Mouse (Mus musculus): ENCODE measurements around the gene Hhatl.
A peak's percentile ranks its signal among the peaks of the same experiment; 100 is the strongest.

Gene Hhatl

DNA sequence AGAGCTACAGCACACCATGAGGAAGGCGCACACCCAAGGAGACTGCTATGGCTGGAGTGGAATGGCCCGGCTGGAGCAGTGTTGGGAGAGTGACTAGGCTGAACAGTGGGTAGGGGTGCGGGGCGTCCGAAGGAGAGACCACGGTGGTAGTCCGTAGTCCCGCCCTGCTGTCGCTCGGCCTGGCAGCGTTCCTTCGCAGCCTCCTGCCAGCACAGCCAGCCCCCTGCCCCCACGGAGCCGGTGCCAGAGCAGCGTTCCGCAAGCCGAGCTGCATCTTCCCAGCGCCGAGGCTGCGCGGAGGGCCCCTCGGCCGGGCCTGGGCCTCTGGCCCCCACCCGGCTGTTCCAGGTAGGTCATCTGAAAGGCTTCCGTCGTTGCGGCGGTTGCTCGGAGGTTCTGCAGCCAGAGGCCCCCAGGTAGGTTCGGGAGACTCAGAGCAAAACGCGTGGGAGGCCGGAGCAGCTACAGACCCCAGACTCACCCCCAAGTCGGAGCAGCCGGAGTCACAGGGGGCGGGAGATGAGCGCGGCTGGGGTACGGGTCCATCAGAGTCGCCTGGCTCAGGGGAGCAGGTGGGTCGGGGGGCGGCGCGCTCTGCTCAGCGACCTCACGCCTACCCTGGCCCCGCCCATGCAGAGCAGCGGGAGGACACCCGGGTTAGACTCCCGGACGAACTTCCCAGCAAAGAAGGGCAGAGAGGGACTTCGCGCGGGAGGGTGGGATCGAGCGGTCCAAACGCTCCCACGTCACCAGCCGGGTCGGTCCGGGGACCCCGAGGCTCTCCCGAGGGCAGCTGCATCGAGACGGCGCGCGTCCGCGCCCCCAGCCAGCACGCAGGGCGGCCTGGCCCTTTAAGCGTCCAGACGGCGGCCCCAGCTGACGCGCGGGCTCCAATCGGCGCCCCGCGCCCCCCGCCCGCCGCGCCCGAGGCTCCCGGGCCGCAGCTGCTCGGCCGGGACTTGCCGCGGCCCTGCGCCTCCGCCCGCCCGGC lies 32.9 kb downstream of the Hhatl start, which contains the start of gene Zfp651:
Gene Zfp651 (plus strand): TSS at position 240 of the 991 bp plus-strand sequence.
- peak; percentile 78 to 79 for DNase-seq (ENCODE audit: low spot score in 2 of 2)

DNA sequence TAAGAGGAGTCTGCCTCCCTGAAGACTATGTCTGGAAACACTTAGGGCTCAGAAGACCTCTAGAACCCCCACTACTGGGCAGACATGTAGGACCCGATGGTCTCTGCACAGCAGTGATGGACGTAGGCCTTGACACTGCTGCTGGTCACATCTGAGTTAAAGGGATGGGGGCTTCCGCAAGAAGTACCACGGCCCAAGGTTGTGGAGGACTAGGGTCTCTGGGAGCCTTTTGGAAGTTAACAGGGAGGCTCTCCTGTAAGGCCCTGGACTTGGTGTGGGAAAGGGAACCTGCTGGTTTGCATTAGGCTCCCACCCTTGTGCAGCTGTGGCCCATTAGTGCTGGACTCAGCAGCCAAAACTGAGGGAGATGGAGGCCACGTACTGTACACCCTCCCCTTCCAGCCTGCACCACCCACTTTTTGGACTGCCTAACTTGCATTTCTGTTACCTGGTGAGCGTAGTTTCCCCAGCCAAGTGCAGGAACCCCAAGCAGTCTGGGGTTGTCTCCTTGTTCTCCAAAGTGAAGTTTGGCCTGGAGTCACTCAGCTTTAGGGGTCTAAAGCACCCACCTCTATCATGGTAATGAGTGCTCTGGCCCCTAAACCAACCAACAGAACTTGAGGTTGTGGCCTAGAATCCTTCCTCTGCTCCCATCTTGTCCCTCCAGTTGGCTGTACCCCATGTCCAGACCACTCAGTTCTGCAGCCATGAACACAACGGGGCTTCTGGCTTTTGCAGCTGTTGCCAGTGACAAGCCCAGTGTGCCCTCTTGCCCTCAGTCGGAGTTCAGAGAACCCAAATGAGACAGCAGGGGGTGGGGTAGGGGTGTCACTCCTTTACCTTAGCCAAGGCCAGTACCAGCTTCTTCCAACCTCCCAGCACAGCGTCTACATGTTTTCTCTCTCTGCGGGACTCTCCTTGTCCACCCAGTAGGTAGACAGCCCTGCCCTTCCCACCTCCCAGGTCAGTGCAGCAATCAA lies 34.2 kb downstream of the Hhatl start:
- DNase-seq (ENCODE audit: low spot score in 2 of 2), result no peak

DNA sequence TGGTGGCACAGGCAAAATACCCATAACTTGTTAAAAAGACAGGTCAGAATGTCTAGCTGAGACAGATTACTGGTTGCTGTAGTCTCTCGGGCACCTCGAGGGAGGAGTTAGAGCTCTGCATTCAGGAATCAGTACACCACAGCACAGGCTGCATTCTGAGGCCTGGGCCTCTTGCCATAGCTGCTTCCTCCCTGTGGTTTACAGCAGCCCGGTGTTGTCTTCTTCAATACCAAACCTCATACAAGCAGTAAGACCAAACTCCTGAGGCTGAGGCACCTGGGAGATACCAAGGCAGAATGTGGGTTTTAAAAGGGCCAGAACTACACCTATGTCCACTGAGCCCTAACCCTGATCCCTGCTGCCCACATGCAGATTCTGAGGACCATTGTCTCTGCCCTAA lies 34.9 kb downstream of the Hhatl start:
- no peak for DNase-seq (ENCODE audit: low spot score in 2 of 2)

DNA sequence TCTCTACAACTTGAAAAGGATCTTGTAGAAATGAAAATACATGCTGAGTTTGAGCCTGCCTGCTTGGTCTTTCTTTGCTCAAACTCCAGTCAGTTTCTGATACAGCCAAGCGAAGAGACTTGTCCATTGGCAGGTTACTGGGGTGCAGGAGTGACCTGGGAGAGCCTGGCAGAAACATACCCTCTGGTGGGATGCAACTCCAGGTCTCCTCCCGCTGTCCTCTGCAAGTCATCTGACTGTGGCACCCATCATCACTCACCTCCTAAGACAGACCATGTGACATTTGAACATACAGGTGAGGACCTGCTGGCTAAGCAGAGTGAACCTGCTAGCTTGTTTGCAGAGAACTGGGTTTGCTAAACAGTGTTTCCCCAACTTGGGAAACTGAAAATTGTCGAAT lies 35.5 kb downstream of the Hhatl start:
- DNase-seq (ENCODE audit: low spot score in 2 of 2), result no peak

DNA sequence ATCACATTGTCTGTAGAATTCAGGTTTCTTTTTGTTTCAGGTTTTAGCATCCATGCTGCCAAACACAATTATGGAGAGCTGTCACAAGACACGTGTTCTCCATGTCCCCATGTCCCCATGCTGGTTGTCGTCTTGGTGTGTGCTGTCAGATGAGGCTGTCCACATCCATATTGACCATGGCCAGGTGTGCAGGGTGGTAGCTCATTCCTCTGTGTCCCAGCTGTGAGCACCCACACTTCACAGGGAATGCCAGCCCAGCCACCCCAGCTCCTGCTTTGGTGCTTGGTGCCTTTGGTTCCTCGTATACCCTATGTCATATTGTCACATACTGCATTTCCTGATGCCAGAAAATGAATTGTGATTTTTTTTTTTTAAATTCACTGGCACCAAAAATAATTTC lies 37.7 kb downstream of the Hhatl start:
- DNase-seq (ENCODE audit: low spot score in 2 of 2), result no peak

DNA sequence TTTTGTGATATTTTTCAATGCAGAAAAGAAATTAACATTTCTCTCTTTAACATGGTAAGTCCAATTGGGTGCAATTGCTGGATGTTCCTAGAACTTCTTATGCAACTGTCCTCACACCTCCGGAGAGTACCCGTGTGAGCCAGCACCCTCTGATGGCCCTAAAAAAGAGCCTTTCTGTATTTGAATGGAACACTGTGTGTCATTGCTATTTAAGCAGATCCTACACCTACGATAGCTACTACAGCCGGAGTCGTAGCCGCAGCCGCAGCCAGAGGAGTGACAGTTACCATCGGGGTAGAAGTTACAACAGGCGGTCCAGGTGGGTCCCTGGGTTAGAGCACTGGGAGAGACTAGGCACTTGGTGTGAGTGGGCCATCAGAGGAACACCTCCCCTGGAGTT lies 39.5 kb downstream of the Hhatl start:
- DNase-seq (ENCODE audit: low spot score in 2 of 2), result no peak

DNA sequence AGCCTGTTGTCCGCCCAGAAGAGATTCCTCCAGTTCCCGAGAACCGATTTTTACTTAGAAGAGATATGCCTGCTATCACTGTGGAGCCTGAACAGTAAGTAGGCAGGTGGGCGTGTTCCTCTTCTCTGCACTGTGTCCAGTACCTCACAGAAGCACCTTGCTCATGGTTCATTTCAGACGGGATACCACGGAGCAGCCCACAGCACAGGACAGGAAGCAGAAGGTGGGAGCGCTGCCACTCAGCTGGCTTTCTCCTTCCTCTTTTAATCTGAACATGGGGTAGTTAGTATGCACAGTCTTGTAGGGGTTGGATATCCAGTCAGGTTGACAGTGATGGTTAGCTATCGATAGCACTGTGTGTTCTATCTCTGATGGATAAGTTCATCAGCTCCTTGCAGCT lies 48.3 kb downstream of the Hhatl start:
- DNase-seq (ENCODE audit: low spot score in 2 of 2), result no peak

DNA sequence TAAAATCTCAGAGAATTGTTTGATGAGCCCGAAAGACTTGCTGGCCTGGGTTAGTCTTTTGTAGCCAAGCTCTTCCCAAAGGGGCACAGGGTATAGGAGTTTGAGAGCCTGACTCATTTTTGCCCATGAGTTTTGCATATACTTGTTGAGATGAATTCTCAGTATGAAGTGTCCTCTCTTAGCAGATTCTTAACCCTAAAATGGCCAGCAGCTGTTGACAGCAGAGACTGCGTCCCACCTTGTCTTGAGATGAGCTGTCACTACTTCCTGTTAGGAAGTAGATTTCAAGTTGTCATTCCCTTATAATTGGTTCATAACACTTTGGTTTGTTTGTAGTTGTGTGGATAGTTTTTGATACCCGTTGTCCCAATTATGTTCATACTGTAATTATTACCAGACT lies 51.1 kb downstream of the Hhatl start:
- DNase-seq (ENCODE audit: low spot score in 2 of 2), result no peak

DNA sequence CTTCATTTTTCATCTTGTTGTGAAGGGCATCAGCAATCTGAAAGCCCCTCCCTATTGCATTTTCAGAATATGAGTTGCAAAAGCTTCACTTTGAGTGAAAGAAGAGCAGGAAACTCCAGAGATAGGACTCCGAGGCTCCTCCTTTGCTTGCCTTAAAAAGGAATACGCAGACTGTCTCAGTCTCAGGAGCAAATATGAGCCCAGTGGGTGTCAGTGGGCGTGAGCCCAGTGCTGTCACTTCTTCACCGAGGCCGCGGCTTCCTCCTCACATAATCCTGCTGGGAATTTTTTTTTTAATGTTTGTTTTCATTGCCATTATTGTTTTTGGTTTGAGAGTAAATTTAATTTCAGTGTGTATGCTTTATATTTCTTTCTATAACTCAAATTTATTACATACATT lies 51.8 kb downstream of the Hhatl start:
- no peak for DNase-seq (ENCODE audit: low spot score in 2 of 2)
